Mouse (Mus musculus) spleen, adult 12 weeks (tissue): ENCODE data around the gene Spsb1.
A peak's percentile ranks its signal among the peaks of the same experiment; 100 is the strongest.

ENCODE experiments used
- DNase-seq: peaks from one replicate; pipeline ENCODE4 v3.0.0; 2022; ENCODE audit warnings: low spot score

Spsb1 gene

DNA sequence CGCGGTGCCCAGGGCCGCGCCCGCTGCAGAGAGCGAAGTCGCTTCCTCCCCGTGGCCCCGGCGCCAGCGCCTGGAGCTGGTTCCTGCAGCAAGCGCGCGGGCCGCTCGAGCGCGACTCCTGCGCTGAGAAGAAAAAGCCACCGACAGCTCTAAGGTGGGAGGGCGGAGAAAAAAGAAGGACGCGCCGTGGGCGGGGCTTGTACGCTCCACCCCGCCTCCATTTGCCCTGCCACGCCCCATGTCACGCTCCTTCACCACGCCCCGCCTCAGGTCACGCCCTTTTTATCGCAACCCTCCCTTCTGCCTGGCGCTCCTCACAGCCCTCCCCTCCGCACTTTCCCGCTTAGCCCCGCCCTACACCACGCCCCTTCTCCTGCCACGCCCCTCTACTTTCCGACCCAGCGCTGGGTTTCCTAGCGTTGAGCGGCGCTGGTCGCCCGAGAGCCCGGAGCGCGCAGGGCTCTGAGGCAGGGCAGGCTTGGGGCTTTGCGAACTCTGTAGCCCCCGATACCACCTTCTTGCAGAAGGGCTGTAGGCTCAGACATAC, at the start of gene Spsb1:
Gene Spsb1 (minus strand): TSS at position 151 of the 547 bp plus-strand sequence.
- DNase-seq: peak; percentile 89

DNA sequence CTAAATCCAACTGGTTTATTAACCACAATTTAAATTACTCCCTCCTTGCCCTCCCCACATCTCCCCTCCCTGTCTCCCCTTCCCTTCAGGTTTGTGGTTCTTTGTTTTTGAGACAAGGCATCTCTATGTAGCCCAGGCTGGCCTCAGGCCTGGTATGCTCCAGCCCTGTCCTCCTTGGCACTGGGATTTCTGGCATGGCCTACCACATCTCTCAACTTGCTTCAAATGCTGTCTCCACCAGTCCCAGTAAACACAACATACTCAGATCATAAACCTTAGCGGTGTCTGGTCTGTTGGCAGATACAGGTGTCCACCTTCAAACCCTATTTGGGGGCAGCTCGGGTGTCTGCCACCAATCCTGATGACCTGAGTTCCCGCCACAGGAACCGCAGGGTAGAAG, 48.8 kb upstream of the Spsb1 start:
- DNase-seq: no peak

DNA sequence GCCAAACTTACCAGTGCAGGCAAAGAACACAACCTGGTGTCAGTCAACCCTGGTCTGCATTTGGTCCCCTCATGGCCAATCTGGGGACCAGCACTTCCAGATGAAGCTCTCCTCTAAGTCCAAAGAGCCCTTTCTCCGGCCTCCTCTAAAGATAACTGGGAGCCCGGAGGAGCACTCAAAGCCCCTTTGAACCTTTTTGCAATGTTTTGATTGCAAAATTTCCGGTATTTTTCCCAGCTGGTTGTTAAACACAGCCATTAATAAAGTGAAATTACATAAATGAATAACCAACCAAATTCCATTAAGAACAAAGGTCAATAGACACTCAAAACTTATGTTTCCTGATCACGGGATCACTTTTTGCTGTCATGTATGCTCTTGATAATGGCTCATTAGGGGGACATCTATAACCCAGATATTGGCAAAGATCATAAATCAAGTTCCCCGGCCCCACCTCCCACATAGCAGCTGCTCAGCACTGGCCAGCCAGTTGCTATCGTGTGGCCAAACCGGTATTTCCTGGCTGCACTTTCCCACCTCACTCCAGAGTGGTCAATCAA, 48.3 kb upstream of the Spsb1 start:
- no peak for DNase-seq

DNA sequence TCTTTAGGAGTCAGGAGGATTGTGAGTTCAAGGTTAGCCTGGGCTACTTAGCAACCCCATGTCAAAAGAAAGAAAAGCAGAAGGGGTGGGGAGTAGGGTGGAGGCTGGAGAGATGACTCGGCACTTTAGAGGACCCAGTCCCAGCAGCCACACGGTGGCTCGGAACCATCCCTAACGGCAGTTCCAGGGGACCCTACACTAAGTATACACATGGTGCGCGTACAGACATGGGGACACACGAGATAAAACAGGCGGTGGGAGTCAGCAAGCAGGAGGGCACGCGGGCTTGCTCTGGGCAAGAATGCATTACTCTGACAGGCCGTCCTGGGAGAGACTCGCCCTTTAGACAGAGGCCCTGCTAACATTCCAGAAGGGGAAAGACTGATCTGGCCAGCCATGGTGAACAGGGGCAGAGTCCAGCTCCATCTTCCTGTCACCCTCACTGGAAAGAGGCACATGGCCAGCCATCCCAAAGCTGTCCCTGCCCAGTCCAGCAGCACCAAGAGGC, 47.2 kb upstream of the Spsb1 start:
- DNase-seq: no peak

DNA sequence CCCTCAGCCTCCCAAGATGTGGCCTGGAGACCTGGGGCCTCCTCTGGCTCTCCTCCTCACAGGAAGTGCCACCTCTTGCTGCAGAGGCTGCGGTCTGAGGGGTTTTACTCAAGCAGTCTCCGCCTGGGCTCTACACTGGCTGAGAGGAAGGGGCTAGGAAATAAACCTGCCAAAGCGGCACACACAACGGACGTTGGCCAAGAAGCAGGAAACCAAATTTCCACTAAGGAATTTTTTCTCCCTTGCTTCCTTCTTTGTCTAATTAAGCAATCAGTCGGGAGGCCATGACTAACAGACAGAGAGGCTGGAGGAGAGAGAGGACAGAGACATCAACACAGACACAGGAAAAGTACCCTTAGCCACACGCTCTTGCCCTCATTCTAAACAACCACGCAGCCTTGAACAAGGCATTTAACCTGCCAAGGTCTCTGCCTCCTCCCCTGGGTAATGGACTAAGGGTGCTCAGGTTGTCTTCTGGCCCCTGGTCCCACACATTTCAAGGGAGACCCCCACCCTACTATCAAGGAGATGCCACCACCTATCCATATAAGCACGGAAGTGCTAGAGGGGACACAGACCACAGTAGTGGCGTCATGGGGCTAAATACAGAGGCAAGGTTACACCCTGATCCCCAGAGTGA, 46.5 kb upstream of the Spsb1 start:
- DNase-seq: no peak

DNA sequence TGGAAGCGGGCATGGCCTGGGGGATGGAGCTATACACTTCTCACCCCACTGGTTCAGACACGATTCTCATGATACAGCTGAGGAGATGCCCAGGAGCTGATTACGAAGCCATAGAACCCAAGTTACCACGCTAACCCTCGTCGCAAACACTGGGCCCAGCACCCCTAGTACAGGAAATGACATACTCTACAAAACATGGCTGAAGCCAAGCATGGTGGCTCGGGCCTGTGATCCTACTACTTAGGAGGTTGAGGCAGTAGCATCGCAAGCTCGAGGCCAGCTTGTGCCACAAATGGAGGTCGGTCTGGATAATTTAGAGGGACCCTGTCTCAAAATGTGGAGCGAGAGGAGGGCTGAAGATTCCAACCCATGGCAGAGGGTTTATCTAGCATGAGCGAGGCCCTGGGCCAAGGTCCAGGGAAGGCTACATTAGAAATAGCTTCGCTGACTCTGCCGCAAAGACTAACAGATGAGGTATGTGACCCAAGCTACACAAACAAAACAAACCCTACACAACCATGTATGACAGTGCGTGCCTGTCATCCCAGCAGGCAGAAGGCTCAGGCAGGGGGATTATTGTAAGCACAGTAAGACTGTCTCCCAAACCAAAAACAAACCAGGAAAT, 45.2 kb upstream of the Spsb1 start:
- DNase-seq: no peak

DNA sequence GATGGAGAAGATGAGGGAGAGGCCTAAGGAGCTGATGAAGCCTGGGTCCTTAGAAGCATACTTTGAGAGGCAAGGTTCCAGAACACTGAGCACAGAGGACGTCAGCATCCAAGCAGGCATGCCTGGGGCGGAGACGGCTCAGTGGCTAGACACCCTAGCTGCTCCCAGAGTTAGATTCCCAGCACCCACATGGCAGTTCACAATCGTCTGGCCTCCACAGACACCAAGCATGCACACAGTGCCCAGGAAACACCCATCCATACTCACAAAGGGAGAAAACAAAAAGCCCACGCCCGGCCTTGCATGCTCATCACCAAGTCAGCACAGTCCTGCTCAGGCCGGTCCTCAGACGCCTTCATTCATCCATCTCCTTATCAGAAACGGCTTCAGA, 44.7 kb upstream of the Spsb1 start:
- DNase-seq: no peak

DNA sequence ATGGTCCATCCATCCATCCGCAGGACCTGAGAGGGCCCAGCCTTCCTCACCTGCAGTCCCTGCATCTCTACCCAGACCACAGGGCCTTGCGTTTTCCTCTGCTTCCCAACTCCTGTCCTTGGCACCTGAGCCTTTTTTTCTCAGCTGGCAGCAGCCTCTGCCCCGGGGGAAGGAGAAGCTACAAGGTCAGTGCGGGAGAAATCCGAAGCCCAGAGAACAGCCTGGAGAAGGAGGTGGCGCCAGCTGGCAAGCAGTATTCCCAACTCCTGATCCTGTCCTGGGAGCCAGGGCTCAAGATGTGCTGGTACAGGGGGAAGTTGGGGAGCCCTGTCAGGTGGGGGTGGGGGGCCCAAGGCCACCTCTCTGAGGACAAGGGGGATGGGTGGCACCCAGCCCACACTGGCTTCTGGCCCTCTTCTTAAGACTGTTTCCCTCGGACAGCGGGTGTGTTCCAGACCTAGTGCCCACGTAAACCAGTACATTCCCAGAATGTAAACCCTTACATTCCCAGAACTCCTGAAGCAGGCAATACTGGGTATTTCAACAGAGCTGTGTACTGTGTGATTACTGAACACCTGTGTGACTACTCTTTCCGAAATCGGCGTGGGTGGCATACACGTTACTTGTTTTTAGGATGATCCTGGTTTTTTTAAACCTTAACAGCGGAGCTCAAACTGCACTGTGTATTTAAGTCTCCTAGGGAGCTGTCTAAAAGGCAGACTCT, 44.1 kb upstream of the Spsb1 start:
- DNase-seq: no peak

DNA sequence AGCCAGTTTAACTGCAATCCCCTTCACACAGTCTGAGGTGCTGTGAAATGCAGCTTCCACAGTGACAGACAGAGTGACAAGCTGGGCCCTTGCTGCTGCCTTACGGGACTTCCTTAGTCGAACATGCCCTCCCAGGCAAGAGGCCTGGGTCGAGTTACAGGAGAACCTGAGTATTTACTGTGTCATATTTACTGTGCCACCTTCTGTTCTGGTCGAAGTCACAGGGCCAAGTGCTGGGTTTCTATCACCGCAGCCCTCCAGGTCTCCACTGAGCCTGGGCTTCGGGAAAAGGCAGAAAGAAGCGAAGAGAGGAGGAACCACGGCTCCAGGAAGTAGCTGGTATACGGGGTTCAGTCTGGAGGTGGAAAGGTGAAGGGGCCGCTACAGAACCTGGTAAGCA, 43.2 kb upstream of the Spsb1 start:
- no peak for DNase-seq

DNA sequence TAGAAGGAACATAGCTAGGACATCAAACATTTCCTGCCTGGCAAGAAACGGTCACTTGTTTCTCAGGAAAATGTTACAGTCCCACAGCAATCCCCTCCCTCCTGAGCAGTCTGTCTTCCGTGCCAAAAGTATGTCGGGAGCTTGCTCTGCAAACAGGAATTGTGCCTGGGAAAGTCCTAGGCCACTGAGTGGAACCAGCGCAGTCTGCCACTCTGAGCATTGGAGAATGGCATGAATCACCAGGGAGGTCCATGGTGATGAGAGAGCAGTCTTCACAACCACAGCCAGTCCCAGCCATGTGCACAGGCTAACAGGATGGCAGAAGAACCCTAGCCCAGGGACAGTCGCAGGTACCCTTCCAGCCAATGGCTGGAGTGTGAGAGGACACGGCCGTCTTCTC, 41.6 kb upstream of the Spsb1 start:
- no peak for DNase-seq

DNA sequence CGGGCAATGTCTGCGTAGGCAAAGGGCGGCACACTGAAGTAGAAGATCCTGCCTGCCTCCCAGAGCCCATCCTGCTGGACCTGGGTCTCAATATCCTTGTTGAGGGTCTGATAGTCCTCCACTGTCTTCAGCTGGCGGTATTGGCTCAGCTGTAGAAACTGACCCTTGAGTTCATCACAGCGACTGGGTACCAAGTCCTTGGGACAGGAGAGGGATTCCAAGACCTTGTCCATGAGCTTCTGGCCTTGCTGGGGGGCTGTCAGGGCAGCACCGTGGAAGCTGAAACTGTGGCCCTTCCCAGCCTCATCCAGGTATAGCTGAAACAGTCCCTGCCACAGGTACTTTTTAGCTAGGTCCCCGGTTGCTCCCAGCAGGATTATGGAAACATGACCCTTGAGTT, 41.1 kb upstream of the Spsb1 start:
- no peak for DNase-seq

DNA sequence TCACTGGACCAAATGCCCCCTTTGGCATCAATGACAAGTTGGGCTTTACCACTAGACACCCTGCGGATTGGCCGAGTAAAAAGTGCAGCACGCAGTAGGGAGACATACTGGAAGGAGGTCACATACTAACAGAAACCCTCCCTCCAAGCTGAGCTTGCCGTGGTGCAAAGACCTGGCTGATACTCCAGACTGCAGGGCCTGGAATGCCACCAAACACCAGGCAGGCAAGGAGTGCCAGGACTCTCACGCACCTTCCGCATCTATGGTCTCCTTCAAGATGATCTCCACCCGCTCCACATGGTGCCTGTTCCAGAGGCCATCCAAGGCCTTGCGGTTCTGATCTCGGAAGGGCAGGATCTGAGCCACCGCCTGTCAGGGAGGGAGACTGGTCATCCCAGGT, 39.4 kb upstream of the Spsb1 start:
- no peak for DNase-seq

DNA sequence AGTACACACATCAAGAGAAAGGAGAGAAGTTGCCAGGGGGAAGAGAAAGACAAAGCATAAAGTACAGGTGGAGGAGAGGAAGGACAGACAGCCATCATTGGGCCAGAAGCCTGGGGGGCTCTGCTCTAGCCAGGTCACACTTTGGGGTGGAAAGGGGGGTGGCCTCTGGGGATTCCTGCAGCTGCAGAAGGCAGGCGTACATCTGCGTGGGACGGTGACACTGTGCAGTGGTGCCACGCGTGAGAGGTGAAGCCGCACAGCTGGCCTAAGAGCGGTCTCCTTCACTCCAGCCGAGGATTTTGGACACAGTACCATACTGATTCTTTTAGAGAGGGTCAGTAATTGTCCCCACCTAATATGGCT, 37.8 kb upstream of the Spsb1 start:
- DNase-seq: no peak

DNA sequence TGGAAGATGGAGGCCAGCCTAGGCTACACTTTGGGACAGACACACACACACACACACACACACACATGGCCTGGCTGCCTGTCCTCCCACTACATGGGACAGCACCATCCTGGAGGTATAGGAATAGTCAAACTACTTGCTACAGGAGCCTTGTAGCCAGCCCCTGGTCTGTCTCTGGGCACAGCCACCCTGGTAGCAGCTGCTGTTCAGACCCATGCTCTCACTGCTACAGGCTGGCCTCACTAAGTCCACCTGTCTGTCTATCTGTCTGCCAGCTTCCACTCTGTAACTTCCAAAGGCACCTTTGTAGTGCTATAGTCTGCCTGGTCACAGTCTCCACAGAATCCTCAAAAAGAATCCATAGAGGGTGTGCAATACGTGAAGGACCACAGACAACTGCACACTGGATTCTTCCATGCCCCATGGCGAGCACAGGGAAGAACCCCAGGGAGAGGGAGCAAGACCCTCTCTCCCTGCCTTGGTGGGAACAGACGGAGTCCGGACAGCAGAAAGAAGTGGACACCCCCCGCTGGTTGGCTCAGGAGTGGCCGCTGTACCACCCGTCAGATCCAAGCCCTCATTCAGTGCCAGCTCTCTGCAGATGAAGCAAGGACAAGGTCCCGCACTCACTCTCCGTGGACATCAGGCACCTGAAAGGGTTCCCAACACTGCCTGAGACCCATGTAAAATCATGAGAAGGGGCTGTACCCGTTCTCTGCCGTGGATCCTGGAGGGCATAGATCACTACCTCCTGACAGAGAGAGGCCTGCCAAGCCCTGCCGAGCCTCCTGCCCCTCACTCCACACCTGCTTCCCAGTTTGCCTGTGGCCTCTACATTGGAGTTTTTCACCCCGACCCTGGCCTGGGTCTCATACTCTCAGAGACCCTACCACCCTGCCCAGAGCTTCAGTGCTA, 37.2 kb upstream of the Spsb1 start:
- DNase-seq: no peak

DNA sequence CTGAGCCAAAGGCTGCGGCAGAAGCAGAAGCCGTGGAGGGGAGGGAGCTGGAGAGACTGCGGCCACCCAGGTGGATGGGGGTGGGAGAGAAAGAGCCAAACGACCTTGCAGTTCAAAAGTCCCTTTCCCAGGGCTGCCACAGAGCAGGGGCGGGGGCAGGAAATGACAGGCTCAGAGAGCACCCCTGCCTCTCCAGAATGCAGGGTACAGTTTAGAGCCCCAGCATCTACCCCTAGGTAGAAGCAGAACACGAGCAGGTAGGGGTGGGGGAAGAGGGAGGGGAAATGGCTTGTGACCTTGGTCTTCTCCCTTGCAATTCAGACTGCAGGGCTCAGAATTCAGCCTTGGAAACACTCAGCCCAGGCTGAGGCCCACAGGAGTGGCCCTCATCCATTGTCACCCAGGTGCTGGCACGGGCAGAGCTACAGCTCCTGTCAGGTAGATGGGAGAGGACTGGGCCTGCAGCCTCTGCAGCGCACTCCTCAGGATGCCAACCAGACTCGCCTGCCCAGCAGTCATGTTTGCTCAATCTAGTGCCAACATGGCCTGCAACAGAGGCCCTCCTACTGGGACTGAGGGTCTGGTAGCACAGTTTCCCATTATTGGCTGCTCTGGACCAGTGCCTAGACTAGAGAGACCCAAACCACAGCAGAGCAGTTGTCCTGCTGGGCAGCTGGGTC, 36.3 kb upstream of the Spsb1 start:
- DNase-seq: no peak

DNA sequence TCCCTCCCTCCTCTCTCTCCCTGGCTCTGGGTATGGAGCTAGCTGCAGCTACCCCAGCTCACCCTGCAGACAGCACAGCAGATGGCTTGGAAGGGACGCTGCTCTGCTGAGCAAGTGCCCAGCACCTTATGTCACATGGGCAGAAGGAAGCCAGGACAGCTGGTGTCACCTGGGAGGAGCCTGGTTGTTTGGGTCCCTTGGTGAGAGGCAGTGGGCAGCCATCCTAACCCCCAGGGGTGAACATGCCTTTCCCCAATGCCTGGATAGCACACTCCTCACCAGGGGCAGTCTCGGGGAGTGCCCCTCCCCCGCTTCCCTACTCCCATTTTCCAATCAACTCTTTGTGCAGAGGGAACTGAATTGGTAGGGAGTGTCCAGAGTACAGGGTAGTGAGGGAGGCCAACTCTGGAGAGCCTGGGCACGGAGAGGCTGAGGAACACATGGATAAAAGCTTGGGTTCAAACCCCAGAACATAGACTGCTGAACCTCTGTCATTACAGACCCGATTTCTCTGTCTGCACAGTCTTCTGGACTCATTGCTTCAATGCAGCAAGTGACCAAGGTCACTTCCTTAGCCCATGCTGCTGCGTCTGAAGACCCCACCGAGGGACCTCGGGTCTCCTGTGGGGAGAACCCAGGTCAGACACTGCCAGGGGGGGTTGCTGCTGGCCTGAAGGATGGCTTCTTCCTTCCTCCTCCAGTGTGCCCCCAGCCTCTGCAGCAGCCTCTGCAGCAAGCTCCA, 35.5 kb upstream of the Spsb1 start:
- DNase-seq: no peak

DNA sequence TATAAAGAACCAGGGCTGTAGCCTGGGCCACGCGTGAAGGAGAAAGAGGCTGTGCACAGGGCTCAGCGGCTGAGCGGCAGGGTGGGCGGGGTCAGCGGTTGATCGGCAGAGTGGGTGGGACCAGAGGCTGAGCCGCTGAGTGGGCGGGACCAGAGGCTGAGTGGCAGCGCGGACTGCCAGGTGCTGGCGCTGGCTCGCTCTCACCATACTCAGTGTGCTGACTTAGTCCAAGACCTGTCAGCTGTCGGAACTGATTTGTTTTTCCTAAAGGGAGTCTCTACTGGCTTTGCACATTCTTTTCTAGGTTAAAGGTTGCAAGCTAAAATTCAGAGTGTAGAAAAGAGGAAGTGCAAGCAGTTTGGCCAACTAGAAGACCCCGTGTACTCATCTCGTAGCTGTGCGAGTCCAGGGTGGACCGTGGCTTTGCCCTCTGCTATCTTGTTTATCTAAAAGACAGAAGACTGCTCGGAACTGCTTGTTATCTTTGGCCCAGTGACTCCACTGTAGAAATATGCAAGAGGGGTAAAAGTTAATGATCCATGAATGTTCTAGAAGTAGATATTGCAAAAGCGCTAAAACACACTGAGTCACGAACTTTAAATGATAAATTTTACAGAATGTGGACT, 34.2 kb upstream of the Spsb1 start:
- DNase-seq: peak; percentile 70

DNA sequence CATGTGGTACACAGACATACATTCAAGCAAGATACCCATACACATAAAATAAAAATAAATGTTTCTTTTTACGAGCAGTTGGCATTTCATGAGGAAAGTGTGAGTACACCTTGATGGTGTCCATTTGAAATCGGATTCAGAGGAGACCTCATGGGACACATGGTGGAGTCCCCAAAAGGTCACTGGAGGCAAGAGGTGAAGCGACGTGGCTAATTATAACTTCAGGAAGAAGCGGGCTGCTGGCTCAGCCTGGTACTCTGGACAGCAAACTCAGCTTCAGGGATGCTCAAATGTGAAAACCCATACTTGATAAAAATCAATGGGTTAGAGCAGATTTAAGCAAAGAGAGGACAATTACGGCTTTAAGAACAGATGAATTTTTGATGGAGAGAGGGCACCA, 33.5 kb upstream of the Spsb1 start:
- no peak for DNase-seq

DNA sequence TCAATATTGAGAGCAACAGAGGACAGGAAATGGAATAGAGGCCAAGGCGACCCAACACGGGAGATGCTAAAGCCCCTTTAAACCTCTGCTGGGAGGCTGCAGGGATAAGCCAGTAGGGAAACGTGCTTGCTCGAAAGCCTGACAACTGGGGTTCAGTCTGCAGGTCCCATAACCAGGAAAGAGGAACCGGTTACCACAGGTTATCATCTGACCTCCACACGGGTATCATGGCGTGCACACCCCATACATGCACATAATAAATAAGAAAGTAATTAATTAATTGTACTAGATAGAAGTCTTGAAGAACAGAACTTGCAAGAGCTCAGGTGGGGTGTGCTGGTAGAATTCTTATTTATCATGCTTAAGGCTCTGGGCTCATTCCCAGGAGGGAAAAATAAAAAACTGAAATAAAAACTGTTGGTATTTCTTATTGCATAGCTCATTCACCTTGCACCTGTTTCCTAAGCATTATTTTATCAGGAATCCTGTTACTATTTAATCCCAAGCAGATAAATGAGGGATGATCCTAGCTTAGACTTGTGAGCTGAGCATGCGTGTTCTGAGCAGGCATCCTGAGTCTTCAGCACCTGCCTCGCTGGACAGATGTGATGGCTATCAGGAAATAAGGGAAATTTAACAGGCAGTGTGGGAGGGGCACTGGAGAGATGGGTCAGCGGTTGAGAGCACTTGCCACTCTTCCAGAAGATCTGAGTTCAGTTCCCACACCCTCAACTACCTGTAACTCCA, 32.0 kb upstream of the Spsb1 start:
- DNase-seq: no peak
